Mouse (Mus musculus) hindbrain, embryonic 15.5 days (tissue): ENCODE measurements at regions not wholly inside any gene's neighbourhood (a gene's known extent, or its start where the extent isn't known, plus 50 kb on each side); places are given as distances from the start of the nearest gene placed in this dataset.
A peak's percentile ranks its signal among the peaks of the same experiment; 100 is the strongest.

Experiments
- ATAC-seq: fragments of 200-750 bp; cut with Nextera tagmentation; 2 replicates; pipeline ENCODE4 v1.8.0; 2017; ENCODE audit warnings: low read depth, moderate number of reproducible peaks, moderate TSS enrichment; ENCODE audit not compliant: low FRiP score
- H3K27ac ChIP-seq: fragments of 300-500 bp; sonication (generic); replicated peaks from 2 replicates; pipeline ENCODE4 v1.5.1; 2015; ENCODE audit warnings: mild to moderate bottlenecking, inconsistent platforms
- H3K27me3 ChIP-seq: fragments of 300-500 bp; sonication (generic); 2 replicates; pipeline ENCODE4 v1.6.1; 2015; ENCODE audit warnings: control low read depth, inconsistent platforms
- H3K36me3 ChIP-seq: fragments of 300-500 bp; sonication (generic); 2 replicates; pipeline ENCODE4 v1.6.1; 2015; ENCODE audit warnings: control low read depth, inconsistent platforms
- H3K4me1 ChIP-seq: fragments of 300-500 bp; sonication (generic); replicated peaks from 2 replicates; pipeline ENCODE4 v1.6.1; 2015; ENCODE audit warnings: control low read depth, inconsistent platforms
- H3K4me2 ChIP-seq: fragments of 300-500 bp; sonication (generic); 2 replicates; pipeline ENCODE4 v1.6.1; 2015; ENCODE audit warnings: moderate library complexity, mild to moderate bottlenecking, inconsistent platforms
- H3K4me3 ChIP-seq: fragments of 300-500 bp; sonication (generic); 2 replicates; pipeline ENCODE4 v1.5.1; 2015; ENCODE audit warnings: mild to moderate bottlenecking, inconsistent platforms
- H3K9ac ChIP-seq: fragments of 300-500 bp; sonication (generic); 2 replicates; pipeline ENCODE4 v1.6.1; 2015; ENCODE audit warnings: inconsistent platforms
- H3K9me3 ChIP-seq: fragments of 300-500 bp; sonication (generic); 2 replicates; pipeline ENCODE4 v1.6.1; 2016; ENCODE audit warnings: control low read depth, inconsistent platforms
- WGBS: fragments of 180-500 bp; shearing (Covaris S2); methylation state at CpG from one replicate; pipeline ENCODE4 v1.1.7; 2015; 5-methylcytosine and 5-hydroxymethylcytosine counted together

GRCm38 (mm10) chr7:145007216-145007615, 67.5 kb upstream of the Ccnd1 start:
- Histone ChIP-seq H3K9ac (no peak overlapping the region), H3K27ac (no peak overlapping the region), H3K4me2 (no peak overlapping the region), H3K36me3 (no peaks in the 10 kb centered on the region), H3K27me3 (no peaks in the 10 kb centered on the region), H3K9me3 (no peaks in the 10 kb centered on the region), H3K4me1 (no peaks in the 10 kb centered on the region), H3K4me3 (no peak overlapping the region)
- 88% methylated on average over 2 of the region's 2 CpGs for WGBS
- no peak for ATAC-seq

DNA sequence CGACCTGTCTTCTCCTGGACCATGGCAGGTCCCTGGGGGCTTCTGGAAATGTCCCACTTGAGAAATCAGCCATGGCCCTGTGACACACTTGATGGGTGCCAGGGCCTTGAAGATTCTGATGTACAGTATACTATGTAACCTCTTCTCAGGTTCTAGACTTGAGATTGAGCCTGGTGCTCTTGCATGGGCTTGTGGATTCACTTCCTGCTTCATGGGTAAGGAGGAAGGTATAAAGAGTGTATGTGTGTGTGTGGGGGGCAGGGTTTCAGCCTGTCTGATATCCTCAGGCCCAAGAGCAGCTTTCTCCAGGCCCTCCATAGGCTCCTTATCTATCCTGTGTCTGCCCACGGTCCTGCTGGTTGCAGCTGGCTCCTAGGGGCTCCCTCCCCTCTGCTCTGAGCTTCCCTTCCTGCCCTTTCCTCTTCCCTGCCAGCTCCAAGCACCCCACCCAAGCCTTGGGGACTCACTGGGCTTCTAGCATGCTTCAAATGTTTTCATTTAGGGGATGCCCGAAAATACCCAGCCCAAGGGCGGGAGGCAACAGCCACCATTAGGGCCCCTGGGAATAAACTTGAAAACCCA, 61.9 kb upstream of the Ccnd1 start:
- no peaks in the 10 kb centered on the region for H3K36me3 ChIP-seq
- H3K4me1 ChIP-seq = no peaks in the 10 kb centered on the region
- no peaks in the 10 kb centered on the region for H3K27me3 ChIP-seq
- 83% methylated on average over 4 of the region's 4 CpGs for WGBS
- no peak overlapping the region for H3K4me2 ChIP-seq
- no peak for ATAC-seq
- no peak overlapping the region for H3K9ac ChIP-seq
- no peaks in the 10 kb centered on the region for H3K9me3 ChIP-seq
- no peak overlapping the region for H3K27ac ChIP-seq
- no peak overlapping the region for H3K4me3 ChIP-seq

DNA sequence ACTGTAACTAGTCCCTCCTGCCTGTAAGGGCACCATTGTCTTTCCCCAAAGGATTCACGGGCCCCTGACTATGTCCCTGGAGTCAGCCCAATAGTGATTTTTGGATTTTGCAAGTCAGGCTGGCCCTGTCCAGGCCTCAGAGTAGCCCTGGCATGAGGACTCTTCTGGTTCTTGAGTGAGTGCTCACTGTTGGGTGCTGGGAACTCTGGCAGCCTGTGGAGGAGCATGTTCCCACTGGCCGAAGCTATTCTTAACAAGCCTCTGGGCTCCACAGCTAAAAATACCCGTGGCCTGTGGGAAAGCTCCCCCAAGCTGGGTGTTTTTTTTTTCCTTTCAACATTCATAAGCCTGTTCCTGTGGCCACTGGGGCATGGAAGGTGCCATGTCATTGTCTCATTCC, 60.0 kb upstream of the Ccnd1 start:
- no peak for ATAC-seq
- H3K4me2 ChIP-seq = no peak overlapping the region

DNA sequence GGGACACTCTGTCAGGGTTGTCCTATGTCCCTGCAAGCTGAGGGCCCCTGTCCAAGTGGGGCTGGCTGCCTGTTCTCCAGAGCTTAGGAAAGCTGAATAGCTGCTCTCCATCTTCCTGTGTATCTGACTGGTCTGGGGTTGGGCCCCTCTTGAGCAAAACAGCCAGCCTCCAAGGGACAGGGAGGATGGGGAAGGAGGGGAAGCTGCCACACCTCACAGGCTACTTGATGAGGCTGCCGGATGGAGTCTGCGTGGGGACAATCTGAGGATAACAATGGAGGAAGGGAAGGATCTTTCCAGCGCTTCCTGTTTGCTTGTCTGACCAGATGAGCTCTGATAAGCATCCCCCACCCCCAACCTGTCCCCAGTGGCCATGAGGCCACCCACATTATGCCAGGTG, 57.1 kb upstream of the Ccnd1 start:
- WGBS = 71% methylated on average over 3 of the region's 3 CpGs

More for the DNA sequence above, 60.0 kb upstream of the Ccnd1 start:
- Histone ChIP-seq H3K27me3 (no peaks in the 10 kb centered on the region), H3K4me1 (no peaks in the 10 kb centered on the region), H3K4me3 (no peak overlapping the region), H3K9ac (no peak overlapping the region), H3K27ac (no peak overlapping the region), H3K36me3 (no peaks in the 10 kb centered on the region), H3K9me3 (no peaks in the 10 kb centered on the region)
- WGBS = 67% methylated on average over 3 of the region's 3 CpGs

DNA sequence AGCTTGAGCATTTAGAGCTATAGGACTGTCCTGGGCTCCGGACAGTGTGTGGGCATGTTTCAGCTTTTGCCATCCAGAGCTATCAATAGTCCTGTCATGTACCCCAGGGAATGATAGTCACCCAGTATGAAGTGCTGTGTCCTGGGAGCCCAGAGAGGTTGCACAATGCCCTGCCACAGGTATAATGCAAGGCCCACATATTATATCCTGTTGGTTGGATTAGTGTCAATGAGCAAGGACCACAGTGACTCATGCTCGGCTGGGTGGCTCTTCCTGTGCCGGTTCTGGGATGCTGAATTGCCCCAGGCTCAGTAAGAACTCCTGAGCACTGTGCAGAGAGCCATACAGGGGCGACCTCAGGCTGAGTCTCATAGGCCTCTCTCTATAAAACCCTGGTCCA, 54.5 kb upstream of the Ccnd1 start:
- no peak overlapping the region for H3K4me3 ChIP-seq
- H3K36me3 ChIP-seq = no peaks in the 10 kb centered on the region
- no peak overlapping the region for H3K4me2 ChIP-seq
- no peak overlapping the region for H3K9ac ChIP-seq
- no peaks in the 10 kb centered on the region for H3K27me3 ChIP-seq
- H3K27ac ChIP-seq = no peak overlapping the region
- no peak for ATAC-seq
- 76% methylated on average over 4 of the region's 4 CpGs for WGBS
- no peaks in the 10 kb centered on the region for H3K9me3 ChIP-seq
- no peaks in the 10 kb centered on the region for H3K4me1 ChIP-seq

More for the DNA sequence above, 57.1 kb upstream of the Ccnd1 start:
- no peaks in the 10 kb centered on the region for H3K27me3 ChIP-seq
- no peak overlapping the region for H3K27ac ChIP-seq
- ATAC-seq = no peak
- no peaks in the 10 kb centered on the region for H3K36me3 ChIP-seq
- no peak overlapping the region for H3K4me2 ChIP-seq
- H3K9me3 ChIP-seq = no peaks in the 10 kb centered on the region
- no peaks in the 10 kb centered on the region for H3K4me1 ChIP-seq
- no peak overlapping the region for H3K9ac ChIP-seq
- H3K4me3 ChIP-seq = no peak overlapping the region

DNA sequence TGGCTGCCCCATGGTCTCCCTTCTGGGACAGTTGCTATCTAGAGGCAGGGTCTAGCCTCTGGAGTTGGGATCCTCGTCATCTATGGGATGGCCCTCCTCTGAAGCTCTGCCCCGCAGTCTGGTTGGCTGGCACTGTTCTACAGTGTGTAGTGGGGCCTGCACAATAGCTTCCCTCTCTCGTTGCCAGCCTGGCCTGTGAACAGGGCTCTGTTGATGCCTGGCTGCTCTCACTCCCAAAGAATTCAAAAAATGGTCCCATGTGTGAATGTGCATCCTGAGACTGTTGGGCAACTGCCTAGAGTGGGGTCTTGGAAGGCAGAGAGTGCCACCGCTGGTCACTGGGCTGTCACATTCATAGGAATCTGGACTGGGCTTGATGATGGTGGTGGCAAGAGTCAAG, 53.8 kb upstream of the Ccnd1 start:
- Histone ChIP-seq H3K4me2 (no peak overlapping the region), H3K36me3 (no peaks in the 10 kb centered on the region), H3K9ac (no peak overlapping the region), H3K9me3 (no peaks in the 10 kb centered on the region), H3K27me3 (no peaks in the 10 kb centered on the region), H3K27ac (no peak overlapping the region), H3K4me1 (no peaks in the 10 kb centered on the region), H3K4me3 (no peak overlapping the region)
- WGBS = 80% methylated on average over 4 of the region's 4 CpGs
- 0 out of 2 replicates have a peak, but pooled peaks have one; percentile 38 for ATAC-seq

GRCm38 (mm10) chr7:144991760-144992159, 52.0 kb upstream of the Ccnd1 start:
- no peaks in the 10 kb centered on the region for H3K27me3 ChIP-seq
- H3K9me3 ChIP-seq = no peaks in the 10 kb centered on the region
- no peaks in the 10 kb centered on the region for H3K4me1 ChIP-seq
- no peak overlapping the region for H3K27ac ChIP-seq
- H3K9ac ChIP-seq = no peak overlapping the region
- no peaks in the 10 kb centered on the region for H3K36me3 ChIP-seq
- H3K4me3 ChIP-seq = no peak overlapping the region
- ATAC-seq = no peak
- H3K4me2 ChIP-seq = no peak overlapping the region
- WGBS = 88% methylated on average over 1 of the region's 1 CpGs
